Mouse (Mus musculus) MN1 (cell line): ENCODE measurements at regions not wholly inside any gene's neighbourhood (a gene's known extent, or its start where the extent isn't known, plus 50 kb on each side); places are given as distances from the start of the nearest gene placed in this dataset.

ENCODE experiments used
- DNase-seq: peaks from one replicate; pipeline ENCODE4 v3.0.0-alpha.2; 2016; ENCODE audit warnings: low spot score

DNA sequence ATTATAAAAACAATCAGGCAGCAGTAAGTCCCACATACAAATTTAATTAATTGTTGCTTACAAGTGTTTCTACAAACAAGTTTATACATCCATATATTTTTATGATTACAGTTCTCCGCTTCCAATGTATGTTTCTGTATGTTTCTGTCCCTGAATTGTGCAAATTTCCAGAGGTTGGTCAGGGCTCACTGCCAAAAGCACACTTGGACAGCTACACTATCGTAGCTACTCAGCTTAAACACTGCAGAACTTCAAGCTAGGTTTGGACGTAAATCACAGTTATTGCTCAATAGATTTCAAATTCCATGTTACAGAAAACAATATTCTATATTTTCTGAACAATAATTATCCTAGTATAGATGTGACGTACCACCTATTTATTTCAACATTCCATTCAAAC is 646.8 kb upstream of the Cited2 start:
- no peak for DNase-seq

- no peak for DNase-seq
These were observed 645.4 kb upstream of the Cited2 start for GRCm38 (mm10) chr10:17077580-17077979.

DNA sequence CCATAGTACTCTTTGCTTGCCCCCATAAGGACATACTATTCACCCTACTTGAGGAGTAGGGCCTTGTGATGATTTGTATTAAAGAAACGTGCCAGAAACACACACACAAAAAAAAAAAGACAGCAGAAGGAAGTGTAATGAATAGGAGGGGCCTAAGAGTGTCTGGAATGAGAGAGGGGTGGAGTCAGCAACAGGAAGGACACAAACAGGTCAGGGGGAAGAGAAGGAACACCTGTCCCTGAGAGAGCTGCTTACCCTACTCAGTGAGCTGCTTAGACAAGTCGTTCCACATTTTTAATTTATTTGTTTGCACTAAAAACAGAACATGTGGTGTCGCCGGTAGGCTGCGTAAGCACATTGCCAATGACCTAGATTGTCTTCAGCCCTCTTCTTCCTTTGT is 642.2 kb upstream of the Cited2 start:
- no peak for DNase-seq

DNA sequence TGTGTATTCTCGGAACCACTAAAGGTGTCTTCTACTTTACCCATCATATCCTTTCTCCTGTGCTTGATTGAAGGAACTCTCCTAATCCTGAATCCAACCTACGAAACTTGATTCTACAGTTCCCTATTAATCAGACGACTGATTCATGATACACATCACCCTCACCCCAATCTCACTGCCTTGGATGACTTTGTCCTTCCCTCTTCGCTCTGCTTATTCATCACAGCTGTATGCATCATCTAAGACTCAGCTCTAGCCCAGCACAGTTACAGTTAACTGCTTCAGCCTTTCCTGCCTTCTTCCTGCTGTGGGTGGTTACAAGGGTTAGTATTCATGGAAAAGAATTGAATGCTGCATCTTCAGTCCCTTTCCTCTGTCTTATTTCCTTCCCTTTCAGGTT is 640.1 kb upstream of the Cited2 start:
- DNase-seq: no peak

GRCm38 (mm10) chr10:17102065-17102464 is 621.0 kb upstream of the Cited2 start:
- no peak for DNase-seq

GRCm38 (mm10) chr10:17103416-17103815 is 619.6 kb upstream of the Cited2 start:
- no peak for DNase-seq

DNA sequence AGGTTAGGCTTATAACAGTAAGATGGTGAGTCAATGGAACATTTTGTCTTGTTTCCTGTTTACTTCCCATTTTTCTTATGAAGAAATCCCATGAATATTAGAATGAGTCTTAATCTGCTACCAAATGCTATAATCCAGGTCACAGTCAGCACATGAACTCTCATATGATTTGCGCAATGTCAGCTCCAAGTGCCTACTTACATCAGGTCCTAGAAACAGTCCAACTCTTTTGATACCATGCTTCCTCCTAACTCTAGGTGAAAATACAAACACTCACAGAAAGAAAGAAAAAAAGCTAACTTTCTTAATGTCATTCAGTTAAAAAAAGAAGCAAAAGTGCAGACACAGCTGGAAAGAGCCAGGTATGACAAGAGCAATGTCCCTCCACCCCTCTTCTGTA is 616.2 kb upstream of the Cited2 start:
- DNase-seq: no peak

GRCm38 (mm10) chr10:17111071-17111470 is 611.9 kb upstream of the Cited2 start:
- no peak for DNase-seq

DNA sequence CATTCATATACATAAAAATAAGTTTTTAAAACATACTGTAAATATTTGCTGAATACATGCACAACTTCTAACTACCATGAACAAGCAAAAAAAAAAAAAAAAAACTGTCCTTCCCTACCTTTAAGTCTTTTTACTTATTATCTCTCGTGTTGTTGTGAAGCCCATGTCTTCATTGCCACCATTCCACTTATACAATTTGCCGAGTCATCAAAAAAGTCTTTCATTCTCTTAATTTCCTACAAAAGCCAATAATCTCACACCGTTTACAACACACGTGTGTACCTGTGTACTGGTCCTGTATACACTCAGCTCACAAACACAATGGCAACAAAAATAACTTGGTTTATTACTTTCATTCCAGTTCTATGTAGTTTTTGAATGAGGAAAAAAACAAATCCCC is 608.2 kb upstream of the Cited2 start:
- no peak for DNase-seq

DNA sequence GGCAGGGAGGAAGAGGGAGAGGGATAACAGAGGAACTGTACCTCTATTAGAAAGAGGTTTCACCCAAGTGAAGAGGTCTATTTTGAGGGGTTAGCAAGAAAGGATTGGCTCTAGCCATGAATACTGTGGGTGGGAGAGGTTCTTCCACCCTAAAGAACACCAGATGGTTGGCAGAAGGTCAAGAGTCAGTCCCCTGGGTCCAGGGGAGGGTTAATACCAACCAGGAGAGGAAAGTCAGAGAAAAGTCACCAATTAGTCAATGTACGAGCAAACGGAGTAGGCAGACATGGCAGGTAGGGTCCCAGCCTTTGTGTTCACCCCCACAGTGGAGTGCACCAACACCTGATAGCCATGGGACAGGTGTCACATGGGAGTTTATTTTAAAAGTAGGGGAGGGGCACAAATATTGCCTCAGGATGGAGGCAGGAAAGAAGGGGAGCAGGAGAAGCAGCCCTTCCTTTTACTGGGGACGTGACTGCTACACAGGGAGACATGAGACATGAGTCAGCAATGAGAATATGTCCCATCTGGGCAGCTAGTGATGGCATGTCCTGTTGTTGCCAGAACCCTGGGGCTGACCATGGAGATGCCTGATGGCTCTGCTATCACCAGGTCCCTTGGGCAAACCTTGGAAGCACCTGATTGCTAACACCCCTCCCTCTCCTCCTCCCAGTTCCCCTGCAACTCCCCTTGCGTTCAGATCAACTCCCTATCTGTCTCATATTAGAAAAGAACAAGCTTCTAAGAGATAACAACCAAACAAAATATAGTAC is 593.4 kb upstream of the Cited2 start:
- DNase-seq: no peak

GRCm38 (mm10) chr10:17130661-17131060 is 592.4 kb upstream of the Cited2 start:
- no peak for DNase-seq

DNA sequence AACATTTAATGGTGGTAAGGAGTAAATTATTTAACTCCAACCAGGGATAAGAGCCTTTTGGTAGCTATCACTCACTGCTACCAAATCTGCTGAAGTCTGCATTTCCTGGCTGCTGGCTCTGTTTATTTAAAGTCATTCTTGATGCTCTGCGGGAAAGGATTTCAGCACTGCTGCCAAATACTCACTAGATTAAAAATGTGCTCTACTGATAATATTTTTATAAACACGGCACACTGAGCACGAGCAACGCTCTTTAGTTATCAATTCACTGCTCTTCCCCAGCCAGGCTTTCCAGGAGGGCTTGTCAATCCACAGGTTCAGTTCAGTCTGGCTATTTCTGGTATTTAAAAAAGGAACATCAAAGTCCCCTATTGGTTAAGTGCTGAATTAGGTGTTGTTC is 591.3 kb upstream of the Cited2 start:
- no peak for DNase-seq

DNA sequence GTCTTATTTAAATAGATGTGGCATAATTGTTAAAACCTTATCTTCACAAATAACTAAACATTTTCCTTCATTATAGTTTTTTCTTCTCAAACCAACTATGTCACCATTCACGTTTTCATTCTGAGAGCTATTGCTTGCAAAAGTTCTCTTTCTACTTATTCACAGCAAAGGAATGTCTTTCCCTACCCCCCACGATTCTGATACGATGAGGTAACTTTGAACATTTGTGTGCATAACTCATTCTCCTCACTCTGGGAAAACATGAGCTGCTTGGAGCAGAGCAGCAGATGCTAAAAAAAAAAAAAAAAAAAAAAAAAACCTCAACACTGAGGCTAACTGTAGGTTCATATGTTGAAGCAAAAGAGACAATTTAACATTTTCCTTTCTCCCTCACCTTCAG is 547.6 kb upstream of the Cited2 start:
- no peak for DNase-seq

GRCm38 (mm10) chr10:17177054-17177453 is 546.0 kb upstream of the Cited2 start:
- no peak for DNase-seq

DNA sequence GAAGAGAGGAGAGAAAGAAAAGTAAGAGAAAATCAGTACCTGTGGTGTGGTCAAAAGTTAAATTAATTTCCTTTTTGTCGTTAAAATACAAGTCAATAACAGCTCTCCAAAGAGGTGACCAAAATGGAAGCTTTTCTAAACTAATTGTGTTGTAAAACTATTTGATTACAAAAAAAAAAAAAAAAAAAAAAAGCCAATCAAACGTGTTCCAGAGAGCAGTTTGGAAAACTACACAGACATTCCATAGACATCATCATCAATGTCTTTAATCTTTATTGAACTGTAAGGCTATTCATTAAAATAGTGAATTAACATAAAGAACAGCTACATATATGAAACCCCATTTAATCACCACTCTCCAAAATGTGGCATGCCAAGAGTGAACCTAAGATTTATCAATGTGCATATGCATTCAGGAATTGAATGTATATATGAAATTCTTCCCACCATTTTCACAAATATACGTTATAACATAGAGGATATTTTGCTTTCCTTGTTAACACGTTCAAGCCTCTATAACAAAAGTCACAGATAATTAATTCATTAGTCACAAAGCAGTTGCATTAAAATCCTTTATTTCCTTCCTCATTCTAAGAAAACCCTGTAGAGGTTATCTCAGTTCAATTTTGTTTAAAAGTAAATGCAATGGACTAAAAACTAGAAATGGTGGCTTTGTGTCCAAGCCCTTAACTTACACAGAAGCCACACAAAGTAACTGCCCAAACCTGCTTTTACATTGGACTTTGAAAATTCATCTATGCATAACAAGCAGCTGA is 545.3 kb upstream of the Cited2 start:
- no peak for DNase-seq

GRCm38 (mm10) chr10:17178627-17179026 is 544.4 kb upstream of the Cited2 start:
- no peak for DNase-seq

- DNase-seq: no peak
These were observed 538.6 kb upstream of the Cited2 start for GRCm38 (mm10) chr10:17184418-17184817.

GRCm38 (mm10) chr10:17196205-17196604 is 526.8 kb upstream of the Cited2 start:
- no peak for DNase-seq

GRCm38 (mm10) chr10:17196636-17197035 is 526.4 kb upstream of the Cited2 start:
- DNase-seq: no peak

DNA sequence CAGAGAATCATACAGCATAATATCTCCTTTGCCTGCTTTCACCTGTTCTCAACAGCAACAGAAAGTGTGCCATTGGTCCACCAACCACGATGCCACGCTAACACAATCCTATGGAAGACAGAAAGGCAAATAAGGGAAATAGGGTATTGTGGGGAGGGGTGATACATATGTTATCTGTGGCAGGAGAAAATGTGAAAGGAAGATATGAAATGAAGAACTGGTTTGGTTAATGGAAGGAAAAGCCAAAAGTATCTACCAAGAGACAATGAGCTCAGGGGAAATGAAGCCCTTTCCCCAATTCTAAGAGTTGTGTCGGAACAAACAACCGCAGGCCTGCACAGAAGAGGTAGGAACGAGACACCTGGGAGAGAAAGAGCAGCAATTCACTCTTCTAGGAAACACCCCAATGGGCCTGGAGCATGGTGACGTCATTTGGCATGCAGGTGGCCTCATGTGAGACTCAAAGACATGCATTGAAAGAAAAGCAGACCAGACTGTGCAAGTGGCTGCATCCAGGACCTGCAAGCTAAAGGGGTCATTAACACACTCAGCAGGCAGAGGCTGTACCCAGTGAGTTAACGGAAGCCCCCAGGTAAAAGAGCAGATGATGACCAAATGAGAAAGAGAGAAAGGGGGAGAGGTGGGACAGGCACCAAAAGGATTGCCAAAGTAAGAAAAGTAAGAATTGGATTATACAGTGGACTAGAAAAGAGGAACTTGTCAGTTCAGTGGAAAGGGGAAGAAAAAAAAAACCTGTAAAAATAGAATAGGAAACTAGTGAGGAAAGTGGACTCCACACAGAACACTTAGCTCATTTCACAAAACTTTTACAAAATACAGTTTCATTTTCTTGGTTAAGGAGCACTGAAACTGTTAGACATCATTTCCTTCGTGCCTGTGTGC is 522.2 kb upstream of the Cited2 start:
- DNase-seq: no peak

DNA sequence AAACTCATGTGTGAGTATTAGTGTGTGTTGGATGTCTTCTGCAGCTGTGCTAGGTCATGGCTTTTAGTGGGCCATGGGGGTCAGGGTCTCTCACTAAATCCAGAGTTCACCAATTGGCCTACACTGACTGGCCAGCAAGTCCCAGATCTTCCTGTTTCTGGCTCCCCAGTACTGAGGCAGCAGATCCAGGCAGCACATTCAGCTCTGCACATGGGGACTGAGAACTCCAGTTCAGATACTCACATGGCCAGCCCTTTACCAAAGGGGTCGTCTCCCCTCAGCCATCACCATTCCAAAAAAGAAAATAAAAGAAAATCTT is 521.6 kb upstream of the Cited2 start:
- DNase-seq: no peak

DNA sequence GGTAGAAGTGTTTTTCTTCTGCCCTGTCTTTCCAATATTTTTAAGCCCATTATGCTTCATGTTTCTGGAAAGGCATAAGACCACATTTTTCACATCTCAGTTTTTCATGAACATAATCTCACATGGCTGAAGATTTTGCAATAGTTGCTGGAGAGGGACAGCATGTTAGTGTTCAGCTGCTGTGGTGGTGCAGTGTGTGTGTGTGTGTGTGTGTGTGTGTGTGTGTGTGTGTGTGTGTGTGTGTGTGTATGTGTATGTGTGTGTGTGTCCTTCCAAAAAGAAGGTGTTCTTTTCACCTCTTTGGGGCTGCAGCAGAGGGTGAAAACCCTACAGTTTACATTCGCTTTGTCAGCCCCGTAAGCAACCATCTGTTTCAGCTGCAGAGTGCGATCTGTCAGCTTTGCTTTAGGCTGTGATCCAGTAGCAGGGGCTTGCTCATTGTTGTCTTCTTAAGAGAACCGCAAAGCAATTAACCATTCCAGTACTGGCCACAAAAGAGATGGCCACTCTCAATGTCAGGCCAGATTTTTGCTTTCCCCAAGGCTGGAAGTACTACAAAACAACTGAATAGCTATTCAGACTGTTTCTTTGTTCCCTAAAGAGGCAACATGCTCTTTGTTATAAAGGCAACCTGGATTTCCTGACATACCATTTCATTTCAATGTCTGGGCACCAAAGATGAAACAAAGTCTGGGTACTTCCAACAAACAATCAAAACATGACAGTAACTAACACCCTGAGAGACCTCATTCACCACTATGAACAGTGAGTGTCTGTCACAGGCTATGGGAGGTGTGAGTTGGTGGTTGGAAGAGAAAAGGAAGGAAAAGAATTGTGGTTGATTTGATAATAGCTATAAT is 520.2 kb upstream of the Cited2 start:
- no peak for DNase-seq
